Comparison of ENCODE assay signal across 21 mouse cellular contexts in the genomic region with DNA sequence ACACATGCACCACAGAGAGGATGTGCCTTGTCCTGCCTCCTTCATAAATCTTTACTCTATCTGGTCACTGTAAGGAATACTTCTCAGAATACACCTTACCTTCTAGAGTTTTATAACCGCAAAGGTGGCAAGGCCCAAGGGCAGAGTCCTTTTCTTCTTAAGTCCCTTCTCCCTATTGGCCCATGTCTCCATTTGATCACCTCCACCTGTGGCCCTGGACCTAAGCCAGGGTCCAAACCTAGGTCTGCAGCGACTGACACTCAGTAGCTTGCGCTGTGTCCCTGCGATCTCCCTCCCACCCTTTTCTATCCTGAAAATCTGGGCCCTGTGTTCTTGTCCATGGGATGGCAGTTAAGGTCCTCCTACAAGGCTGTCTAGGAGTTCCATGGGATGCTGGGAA.
"Had no signal": no experiment of that assay in that cellular context is flagged by ENCODE, and none has a peak within 500 bp of the region (broad histone marks: within the 10 kb centered on the region; RNA-seq: fewer than 3 reads in every experiment).

No protein-coding gene starts in this region.

- H3K9ac ChIP-seq: limb, embryonic 13.5 days; liver, embryonic 12.5 days; liver, embryonic 15.5 days; lung, embryonic 15.5 days; midbrain, embryonic 12.5 days; midbrain, embryonic 15.5 days; neural tube, embryonic 12.5 days; neural tube, embryonic 15.5 days had no signal

- ATAC-seq: inflammation-experienced regulatory T-cells, adult 6 months; liver, embryonic 12.5 days; midbrain, embryonic 15.5 days had no signal

- H3K4me2 ChIP-seq: limb, embryonic 13.5 days; liver, embryonic 12.5 days; liver, embryonic 15.5 days; lung, embryonic 15.5 days; midbrain, embryonic 12.5 days; midbrain, embryonic 15.5 days; neural tube, embryonic 12.5 days; neural tube, embryonic 15.5 days had no signal

- H3K36me3 ChIP-seq: limb, embryonic 10.5 days; limb, embryonic 13.5 days; liver, embryonic 12.5 days; liver, embryonic 15.5 days; lung, embryonic 15.5 days; midbrain, embryonic 12.5 days; midbrain, embryonic 15.5 days; neural tube, embryonic 12.5 days; neural tube, embryonic 15.5 days had no signal

- H3K27me3 ChIP-seq: limb, embryonic 13.5 days; liver, embryonic 12.5 days; liver, embryonic 15.5 days; lung, embryonic 15.5 days; midbrain, embryonic 12.5 days; midbrain, embryonic 15.5 days; neural tube, embryonic 12.5 days; neural tube, embryonic 15.5 days had no signal

- DNase-seq: kidney, adult 2 months; kidney, postnatal 25 days; layer of hippocampus, adult 9-11 months; liver; lung, adult 18-20 months; lung, postnatal 10 days; lung, postnatal 36 days; right cerebral cortex, adult 18-20 months; right cerebral cortex, postnatal 14 days; thymus, postnatal 36 days had no signal

- H3K9me3 ChIP-seq: limb, embryonic 10.5 days; limb, embryonic 13.5 days; liver, embryonic 12.5 days; liver, embryonic 15.5 days; lung, embryonic 15.5 days; midbrain, embryonic 12.5 days; midbrain, embryonic 15.5 days; neural tube, embryonic 12.5 days; neural tube, embryonic 15.5 days had no signal

- H3K4me3 ChIP-seq: layer of hippocampus, adult 2 months; limb, embryonic 10.5 days; limb, embryonic 13.5 days; liver, embryonic 12.5 days; liver, embryonic 15.5 days; lung, embryonic 15.5 days; midbrain, embryonic 12.5 days; midbrain, embryonic 15.5 days; neural tube, embryonic 12.5 days; neural tube, embryonic 15.5 days had no signal

- H3K27ac ChIP-seq: layer of hippocampus, adult 2 months; limb, embryonic 10.5 days; limb, embryonic 13.5 days; liver, embryonic 12.5 days; liver, embryonic 15.5 days; lung, embryonic 15.5 days; midbrain, embryonic 12.5 days; midbrain, embryonic 15.5 days; neural tube, embryonic 12.5 days; neural tube, embryonic 15.5 days had no signal

- H3K4me1 ChIP-seq: limb, embryonic 13.5 days; midbrain, embryonic 12.5 days; midbrain, embryonic 15.5 days; neural tube, embryonic 12.5 days; neural tube, embryonic 15.5 days had no signal
